Mouse (Mus musculus): ENCODE data around the gene Taf9. TPM values are rescaled to one million over a fixed set of nuclear protein-coding genes. Genes with fewer than 3 reads are reported as not detected.
A peak's percentile ranks its signal among the peaks of the same experiment; 100 is the strongest.

The Taf9 gene
- polyA plus RNA-seq, 1 experiment = 6.2 TPM

DNA sequence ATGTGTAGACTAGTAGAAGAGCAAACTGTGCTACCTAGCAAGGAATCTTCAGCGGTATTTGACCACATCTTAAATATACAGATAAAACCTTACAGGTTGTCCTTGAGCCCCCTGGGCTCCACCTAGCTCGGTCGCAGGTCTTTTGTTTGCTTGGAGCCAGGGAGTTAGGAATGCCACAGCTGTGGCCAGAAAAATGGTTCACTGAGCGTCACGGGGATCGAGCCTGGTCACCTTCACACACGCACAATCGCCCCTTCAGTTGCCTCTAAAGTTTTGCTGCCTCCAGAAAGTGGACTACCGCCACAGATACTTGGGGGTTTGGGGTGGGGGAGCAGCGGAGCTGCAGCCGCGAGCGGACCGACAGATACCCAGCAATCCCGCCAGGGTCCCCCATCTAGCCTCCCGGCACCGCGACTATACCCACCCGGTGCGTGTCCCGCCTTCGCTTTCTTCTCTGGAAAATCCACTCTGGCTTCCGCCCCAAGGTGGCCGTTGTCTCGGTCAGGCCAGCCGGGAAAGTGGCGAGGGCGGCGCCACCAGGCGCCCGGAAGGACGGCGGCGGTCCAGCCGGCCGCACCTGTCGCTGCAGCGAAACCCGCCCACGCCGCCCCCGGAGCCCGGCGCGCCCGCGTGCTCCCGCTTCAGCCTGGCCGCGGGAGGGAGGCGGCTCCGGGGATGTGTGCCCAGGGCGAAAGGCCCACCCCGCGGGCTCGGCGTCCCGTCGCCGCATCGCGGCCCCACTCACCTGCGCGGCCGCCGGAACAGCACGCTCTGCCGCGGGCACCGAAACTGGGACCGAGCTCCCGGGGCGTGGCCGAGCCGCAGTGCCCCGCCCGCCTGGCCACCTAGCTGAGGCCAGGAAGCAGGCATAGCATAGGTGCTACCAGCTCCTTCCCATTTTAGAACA, 34.9 kb upstream of the Taf9 start, which contains the start of gene Marveld2:
Gene Marveld2 (minus strand): TSS at position 791 of the 907 bp plus-strand sequence.
- Histone ChIP-seq H3K27ac (ENCODE audit: insufficient read depth, low read length) (no peak within 1 kb of the TSS), H3K4me1 (ENCODE audit: control insufficient read depth, insufficient read depth, low read length) (no peaks in the 10 kb centered on the region), H3K4me3 (ENCODE audit: insufficient read depth, low read length) (no peak within 1 kb of the TSS)
- TF ChIP-seq POLR2A (IDR thresholded peaks at IDR 0.05; ENCODE audit: low read depth, low read length) (no peak), CTCF (IDR thresholded peaks at IDR 0.05; ENCODE audit: borderline replicate concordance, insufficient read depth, low read length) (no peak)

- no peak for TF ChIP-seq CTCF (IDR thresholded peaks at IDR 0.05; ENCODE audit: borderline replicate concordance, insufficient read depth, low read length)
- no peak for TF ChIP-seq POLR2A (IDR thresholded peaks at IDR 0.05; ENCODE audit: low read depth, low read length)
- Histone ChIP-seq H3K4me1 (ENCODE audit: control insufficient read depth, insufficient read depth, low read length) (no peaks in the 10 kb centered on the region), H3K27ac (ENCODE audit: insufficient read depth, low read length) (no peak overlapping the region), H3K4me3 (ENCODE audit: insufficient read depth, low read length) (no peak overlapping the region)
Measured at GRCm38 (mm10) chr13:100617583-100617982, 33.8 kb upstream of the Taf9 start.

- TF ChIP-seq POLR2A (IDR thresholded peaks at IDR 0.05; ENCODE audit: low read depth, low read length) (no peak), CTCF (IDR thresholded peaks at IDR 0.05; ENCODE audit: borderline replicate concordance, insufficient read depth, low read length) (no peak)
- H3K4me3 ChIP-seq (ENCODE audit: insufficient read depth, low read length) = no peak overlapping the region
- H3K27ac ChIP-seq (ENCODE audit: insufficient read depth, low read length) = no peak overlapping the region
- no peaks in the 10 kb centered on the region for H3K4me1 ChIP-seq (ENCODE audit: control insufficient read depth, insufficient read depth, low read length)
Measured at GRCm38 (mm10) chr13:100622241-100622640, 29.1 kb upstream of the Taf9 start.

- TF ChIP-seq POLR2A (IDR thresholded peaks at IDR 0.05; ENCODE audit: low read depth, low read length) (no peak), CTCF (IDR thresholded peaks at IDR 0.05; ENCODE audit: borderline replicate concordance, insufficient read depth, low read length) (no peak)
- Histone ChIP-seq H3K4me3 (ENCODE audit: insufficient read depth, low read length) (no peak overlapping the region), H3K4me1 (ENCODE audit: control insufficient read depth, insufficient read depth, low read length) (no peaks in the 10 kb centered on the region), H3K27ac (ENCODE audit: insufficient read depth, low read length) (no peak overlapping the region)
Measured at GRCm38 (mm10) chr13:100634106-100634691, 17.2 kb upstream of the Taf9 start.

DNA sequence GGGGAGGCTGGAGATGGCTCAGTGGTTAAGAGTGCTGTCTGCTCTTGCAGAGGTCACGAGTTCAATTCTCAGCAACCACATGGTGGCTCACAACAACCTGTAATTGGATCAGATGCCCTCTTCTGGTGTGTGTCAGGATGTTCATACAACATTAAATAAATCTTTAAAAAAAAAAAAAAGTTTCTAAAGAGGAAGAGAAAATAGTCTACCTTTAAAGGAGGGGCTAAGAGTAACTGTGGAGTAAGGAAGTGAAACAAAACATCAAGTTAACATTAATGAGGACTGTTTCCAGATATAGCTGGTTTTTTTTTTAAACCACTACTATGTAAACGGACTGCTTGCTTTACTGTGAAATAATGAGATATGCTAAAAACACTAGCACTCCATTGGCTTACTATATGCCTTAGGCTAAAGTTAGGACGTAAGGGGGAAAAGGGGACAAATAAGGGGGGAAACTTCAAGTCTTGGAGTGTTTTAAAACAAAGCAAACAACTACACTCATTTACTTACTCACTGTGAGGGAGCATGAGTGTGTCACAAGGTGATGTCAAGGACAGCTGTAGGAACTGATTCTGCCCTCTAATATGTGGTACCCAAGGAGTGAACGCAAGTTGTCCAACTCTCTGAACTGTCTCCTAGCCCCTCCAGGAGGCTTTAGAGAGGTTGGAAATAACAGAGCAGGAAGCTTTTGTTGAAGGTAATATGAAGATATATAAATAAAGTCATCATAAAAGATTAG, 8.7 kb upstream of the Taf9 start:
- Histone ChIP-seq H3K4me1 (ENCODE audit: control insufficient read depth, insufficient read depth, low read length) (no peaks in the 10 kb centered on the region), H3K4me3 (ENCODE audit: insufficient read depth, low read length) (no peak overlapping the region), H3K27ac (ENCODE audit: insufficient read depth, low read length) (no peak overlapping the region)
- TF ChIP-seq CTCF (IDR thresholded peaks at IDR 0.05; ENCODE audit: borderline replicate concordance, insufficient read depth, low read length) = no peak
- no peak for TF ChIP-seq POLR2A (IDR thresholded peaks at IDR 0.05; ENCODE audit: low read depth, low read length)

DNA sequence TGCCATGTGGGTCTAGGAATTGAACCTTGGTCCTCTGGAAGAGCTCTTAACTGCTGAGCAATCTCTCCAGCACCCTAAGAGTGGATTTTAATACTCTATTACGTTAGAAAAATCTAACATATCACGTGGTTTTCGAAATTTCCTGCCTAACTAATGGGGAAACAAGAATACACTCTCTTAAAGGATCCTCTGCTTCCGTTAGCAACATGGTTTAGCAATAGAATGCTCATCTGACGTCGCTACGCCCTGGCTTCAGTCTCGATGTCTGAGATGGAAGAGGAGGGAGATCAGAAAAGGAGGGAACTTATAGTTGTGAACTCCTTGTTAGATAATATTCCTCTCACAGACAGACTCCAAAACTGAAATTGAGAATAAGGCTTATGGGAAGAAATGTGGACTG, 3.2 kb upstream of the Taf9 start:
- Histone ChIP-seq H3K27ac (ENCODE audit: insufficient read depth, low read length) (no peak overlapping the region), H3K4me1 (ENCODE audit: control insufficient read depth, insufficient read depth, low read length) (no peaks in the 10 kb centered on the region), H3K4me3 (ENCODE audit: insufficient read depth, low read length) (no peak overlapping the region)
- TF ChIP-seq CTCF (IDR thresholded peaks at IDR 0.05; ENCODE audit: borderline replicate concordance, insufficient read depth, low read length) = no peak
- TF ChIP-seq POLR2A (IDR thresholded peaks at IDR 0.05; ENCODE audit: low read depth, low read length) = no peak

DNA sequence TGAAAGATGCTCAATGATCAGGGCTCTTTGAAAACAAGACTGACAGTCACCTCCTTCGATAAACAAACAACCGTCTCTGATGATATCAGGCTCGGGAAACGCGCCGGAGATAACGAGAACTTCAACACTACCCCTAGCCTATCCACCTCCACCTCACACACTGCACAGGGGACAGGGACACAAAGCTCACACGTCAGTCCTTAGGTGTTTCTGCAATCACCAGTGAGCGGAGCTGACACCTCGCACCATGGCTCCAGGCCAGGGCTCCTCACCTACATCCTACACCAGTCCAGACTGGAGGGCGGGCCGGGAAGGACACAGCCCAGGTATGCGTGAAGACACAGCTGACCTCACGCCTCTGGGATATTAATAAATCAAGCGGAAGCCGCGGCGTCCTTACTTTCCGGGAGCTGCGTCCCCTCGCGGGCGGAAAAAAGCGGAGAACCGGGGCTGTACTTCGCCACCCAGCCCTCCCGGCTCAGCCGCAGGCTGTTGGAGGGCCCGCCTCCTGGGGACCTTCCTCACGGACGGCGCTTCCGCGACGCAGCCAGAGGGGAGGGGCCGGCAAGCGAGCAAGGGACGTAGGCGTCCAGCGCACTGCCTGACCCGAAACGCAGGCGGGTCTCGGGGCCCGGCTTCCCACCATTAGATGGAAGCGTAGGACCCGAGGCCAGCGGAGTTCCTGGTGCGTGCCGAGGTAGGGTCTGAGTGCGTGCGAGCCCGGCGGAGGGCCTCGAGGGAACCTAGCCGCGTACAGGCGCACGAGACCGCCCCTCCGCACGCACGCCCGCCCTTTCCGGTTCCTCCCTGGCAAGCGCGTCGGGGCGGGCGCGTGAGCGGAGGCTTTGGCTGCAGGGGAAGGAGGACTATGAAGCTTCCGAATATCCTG, 585 bp upstream of the Taf9 start, which contains the start of the genes Ak6 and Rad17:
Gene Ak6 (plus strand): TSS at position 430 of the 889 bp plus-strand sequence.
Gene Rad17 (minus strand): TSS at position 502 of the 889 bp plus-strand sequence.
- peak within 1 kb of the TSS; percentile 89 for H3K27ac ChIP-seq (ENCODE audit: insufficient read depth, low read length)
- no peak for TF ChIP-seq CTCF (IDR thresholded peaks at IDR 0.05; ENCODE audit: borderline replicate concordance, insufficient read depth, low read length)
- TF ChIP-seq POLR2A (IDR thresholded peaks at IDR 0.05; ENCODE audit: low read depth, low read length) = peak; percentile 64
- H3K4me1 ChIP-seq (ENCODE audit: control insufficient read depth, insufficient read depth, low read length) = no peaks in the 10 kb centered on the region
- peak within 1 kb of the TSS; percentile 97 for H3K4me3 ChIP-seq (ENCODE audit: insufficient read depth, low read length)

DNA sequence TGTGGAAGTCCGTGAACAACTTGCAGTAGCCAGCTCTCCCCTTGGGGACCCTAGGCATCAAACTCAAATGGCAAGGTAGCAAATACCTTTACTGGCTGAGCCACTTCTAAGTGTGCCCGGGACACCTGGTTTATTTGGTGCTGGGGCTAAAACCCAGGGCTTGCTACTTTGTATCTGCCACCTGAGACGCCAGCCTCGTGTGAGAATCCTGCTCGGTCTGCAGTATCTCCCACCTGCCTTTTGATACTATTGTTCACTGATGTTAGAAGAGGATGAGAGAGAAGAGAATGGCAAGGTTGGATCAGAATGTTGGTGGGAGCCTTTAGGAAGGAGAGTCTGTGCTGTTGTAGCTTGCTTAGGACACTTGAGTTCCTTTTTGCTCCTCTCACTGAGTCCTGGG, 6.7 kb downstream of the Taf9 start:
- TF ChIP-seq POLR2A (IDR thresholded peaks at IDR 0.05; ENCODE audit: low read depth, low read length) (no peak), CTCF (IDR thresholded peaks at IDR 0.05; ENCODE audit: borderline replicate concordance, insufficient read depth, low read length) (no peak)
- Histone ChIP-seq H3K4me1 (ENCODE audit: control insufficient read depth, insufficient read depth, low read length) (no peaks in the 10 kb centered on the region), H3K27ac (ENCODE audit: insufficient read depth, low read length) (no peak overlapping the region), H3K4me3 (ENCODE audit: insufficient read depth, low read length) (no peak overlapping the region)
